Mouse (Mus musculus): ENCODE measurements around the gene Bzw1.

Bzw1 gene

GRCm38 (mm10) chr1:58396179-58396578, 3.5 kb downstream of the Bzw1 start:
- DNase-seq (ENCODE audit: low spot score): no peak

GRCm38 (mm10) chr1:58397731-58398130, 5.0 kb downstream of the Bzw1 start:
- DNase-seq (ENCODE audit: low spot score): no peak

- DNase-seq (ENCODE audit: low spot score): no peak
Observed at GRCm38 (mm10) chr1:58401396-58401795, 8.7 kb downstream of the Bzw1 start.

GRCm38 (mm10) chr1:58403745-58404144, 11.0 kb downstream of the Bzw1 start:
- no peak for DNase-seq (ENCODE audit: low spot score)

- no peak for DNase-seq (ENCODE audit: low spot score)
Observed at GRCm38 (mm10) chr1:58407321-58407720, 14.6 kb downstream of the Bzw1 start.

- no peak for DNase-seq (ENCODE audit: low spot score)
Observed at GRCm38 (mm10) chr1:58408141-58408540, 15.4 kb downstream of the Bzw1 start.

- no peak for DNase-seq (ENCODE audit: low spot score)
Observed at GRCm38 (mm10) chr1:58409553-58410197, 17.0 kb downstream of the Bzw1 start.

- no peak for DNase-seq (ENCODE audit: low spot score)
Observed at GRCm38 (mm10) chr1:58410198-58410588, 17.5 kb downstream of the Bzw1 start.

GRCm38 (mm10) chr1:58410776-58411175, 18.1 kb downstream of the Bzw1 start:
- no peak for DNase-seq (ENCODE audit: low spot score)

- DNase-seq (ENCODE audit: low spot score): no peak
Observed at GRCm38 (mm10) chr1:58415442-58415841, 22.7 kb downstream of the Bzw1 start.

GRCm38 (mm10) chr1:58416048-58416447, 23.4 kb downstream of the Bzw1 start:
- no peak for DNase-seq (ENCODE audit: low spot score)

- no peak for DNase-seq (ENCODE audit: low spot score)
Observed at GRCm38 (mm10) chr1:58420032-58420431, 27.3 kb downstream of the Bzw1 start.

- DNase-seq (ENCODE audit: low spot score): no peak
Observed at GRCm38 (mm10) chr1:58420961-58421360, 28.3 kb downstream of the Bzw1 start.

- DNase-seq (ENCODE audit: low spot score): no peak
Observed at GRCm38 (mm10) chr1:58422879-58423278, 30.2 kb downstream of the Bzw1 start.

GRCm38 (mm10) chr1:58423371-58424248, 30.9 kb downstream of the Bzw1 start, which contains the start of gene Clk1:
Gene Clk1 (minus strand): TSS chr1:58424066.
- peak; percentile 99 for DNase-seq (ENCODE audit: low spot score)

- DNase-seq (ENCODE audit: low spot score): no peak
Observed at GRCm38 (mm10) chr1:58424551-58424950, 31.9 kb downstream of the Bzw1 start.

- DNase-seq (ENCODE audit: low spot score): no peak
Observed at GRCm38 (mm10) chr1:58444691-58445090, 52.0 kb downstream of the Bzw1 start.

GRCm38 (mm10) chr1:58445143-58445722, 52.5 kb downstream of the Bzw1 start, which contains the start of the genes Nif3l1 and Ppil3:
Gene Nif3l1 (plus strand): TSS chr1:58445151.
Gene Ppil3 (minus strand): TSS chr1:58445486.
- DNase-seq (ENCODE audit: low spot score): peak; percentile 68

GRCm38 (mm10) chr1:58445861-58446260, 53.2 kb downstream of the Bzw1 start:
- DNase-seq (ENCODE audit: low spot score): no peak

GRCm38 (mm10) chr1:58447766-58448165, 55.1 kb downstream of the Bzw1 start:
- DNase-seq (ENCODE audit: low spot score): no peak

GRCm38 (mm10) chr1:58448396-58448795, 55.7 kb downstream of the Bzw1 start:
- DNase-seq (ENCODE audit: low spot score): no peak

GRCm38 (mm10) chr1:58454316-58454715, 61.6 kb downstream of the Bzw1 start:
- no peak for DNase-seq (ENCODE audit: low spot score)
